Mouse (Mus musculus) kidney, postnatal 0 days (tissue): ENCODE data around the gene Dock2. TPM values are rescaled to one million over a fixed set of nuclear protein-coding genes. Genes with fewer than 3 reads are reported as not detected.

Source experiments
- ATAC-seq: fragments of 200-750 bp; cut with Nextera tagmentation; replicated peaks from 2 replicates; pipeline ENCODE4 v1.8.0; 2017; ENCODE audit warnings: low read depth, moderate number of reproducible peaks, moderate TSS enrichment, moderate library complexity; ENCODE audit not compliant: low FRiP score
- DNase-seq: peaks from one replicate; pipeline ENCODE4 v3.0.0-alpha.2; 2016; ENCODE audit warnings: low spot score
- H3K27ac ChIP-seq: fragments of 300-500 bp; sonication (generic); 2 replicates; pipeline ENCODE4 v1.5.1; 2014; ENCODE audit warnings: mild to moderate bottlenecking
- H3K27me3 ChIP-seq: fragments of 300-500 bp; sonication (generic); 2 replicates; pipeline ENCODE4 v1.6.1; 2014; ENCODE audit warnings: low read length, mixed read lengths; ENCODE audit not compliant: insufficient read depth
- H3K36me3 ChIP-seq: fragments of 300-500 bp; sonication (generic); 2 replicates; pipeline ENCODE4 v1.6.1; 2014; ENCODE audit warnings: low read length, mixed read lengths; ENCODE audit not compliant: insufficient read depth
- H3K4me1 ChIP-seq: fragments of 300-500 bp; sonication (generic); replicated peaks from 2 replicates; pipeline ENCODE4 v1.6.1; 2014; ENCODE audit warnings: antibody characterized with exemption, low read length, mixed read lengths; ENCODE audit not compliant: insufficient read depth
- H3K4me2 ChIP-seq: fragments of 300-500 bp; sonication (generic); 2 replicates; pipeline ENCODE4 v1.6.1; 2014; ENCODE audit warnings: mild to moderate bottlenecking, low read length, moderate library complexity, mixed read lengths
- H3K4me3 ChIP-seq: fragments of 300-500 bp; sonication (generic); replicated peaks from 2 replicates; pipeline ENCODE4 v1.5.1; 2014; ENCODE audit warnings: low read depth, low read length
- H3K9ac ChIP-seq: fragments of 300-500 bp; sonication (generic); 2 replicates; pipeline ENCODE4 v1.6.1; 2014; ENCODE audit warnings: low read depth, low read length
- H3K9me3 ChIP-seq: fragments of 300-500 bp; sonication (generic); replicated peaks from 2 replicates; pipeline ENCODE4 v1.6.1; 2016; ENCODE audit warnings: low read length, inconsistent platforms, mixed read lengths
- CTCF ChIP-seq: IDR thresholded peaks from 2 replicates; pipeline ENCODE4 v1.5.1; 2016; ENCODE audit warnings: antibody characterized with exemption, low read depth, mild to moderate bottlenecking, moderate library complexity
- WGBS: fragments of 180-500 bp; shearing (Covaris S2); extraction: QIAGEN DNeasy Blood & Tissue Kit; methylation state at CpG from one replicate; pipeline ENCODE4 v1.1.7; 2014; 5-methylcytosine and 5-hydroxymethylcytosine counted together
- polyA plus RNA-seq: library from polyadenylated mRNA; unstranded; fragments of >200 nt; fragmentation: Nextera tagmentation; extraction: Ambion mirVana; gene quantifications from 2 replicates; pipeline ENCODE4 v1.2.1, GENCODE M21; 2015

Dock2 gene
- polyA plus RNA-seq, 1 experiment from 2014 or later = 1.1 TPM

DNA sequence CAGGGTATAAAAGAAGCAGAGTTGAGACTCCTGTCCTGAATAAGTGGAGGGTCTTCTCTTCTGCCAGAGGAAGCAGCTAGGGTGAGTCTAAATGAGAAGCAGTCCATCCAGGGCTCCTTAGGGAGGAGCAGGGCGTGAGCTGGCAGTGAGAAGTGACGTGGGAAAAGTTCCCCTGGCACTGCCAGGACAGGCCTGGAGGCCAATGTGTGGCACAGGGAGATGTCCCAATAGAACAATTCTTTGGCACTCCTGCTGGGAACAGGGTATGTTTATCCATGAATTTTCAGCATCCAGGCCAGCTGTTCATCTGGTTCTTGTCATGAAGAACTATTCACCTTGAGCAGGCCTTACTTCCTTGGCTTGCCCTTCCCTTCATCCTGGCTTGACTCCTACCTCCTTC, 604.9 kb downstream of the Dock2 start:
- ATAC-seq = no peak
- Histone ChIP-seq H3K4me2 (no peak overlapping the region), H3K27ac (no peak overlapping the region), H3K27me3 (no peaks in the 10 kb centered on the region), H3K9me3 (no peaks in the 10 kb centered on the region), H3K4me1 (peaks cover 7% of the 10 kb centered on the region; the same call in 1 of the 2 replicates), H3K9ac (no peak overlapping the region), H3K36me3 (no peaks in the 10 kb centered on the region), H3K4me3 (no peak overlapping the region)
- no peak for DNase-seq
- WGBS = 84% methylated on average over 2 of the region's 2 CpGs
- no peak for TF ChIP-seq CTCF

Other genes with a start within 250 kb of the Dock2 start
- 9.0 and 9.2 TPM in 2 replicates for gene Spdl1, start 49.7 kb upstream of the Dock2 start, polyA plus RNA-seq